Mouse (Mus musculus) erythroblast, embryonic 14.5 days (primary cell): Measurements from ENCODE around the gene Hdgfl2.

ENCODE experiments used
- GATA1 ChIP-seq: IDR thresholded peaks from 2 replicates; pipeline ENCODE4 v1.6.1; 2012; ENCODE audit warnings: low read length, inconsistent platforms, mixed read lengths
- TAL1 ChIP-seq: IDR thresholded peaks from 3 replicates; pipeline ENCODE4 v1.6.1; 2012; ENCODE audit warnings: low read length, inconsistent platforms, mixed read lengths

DNA sequence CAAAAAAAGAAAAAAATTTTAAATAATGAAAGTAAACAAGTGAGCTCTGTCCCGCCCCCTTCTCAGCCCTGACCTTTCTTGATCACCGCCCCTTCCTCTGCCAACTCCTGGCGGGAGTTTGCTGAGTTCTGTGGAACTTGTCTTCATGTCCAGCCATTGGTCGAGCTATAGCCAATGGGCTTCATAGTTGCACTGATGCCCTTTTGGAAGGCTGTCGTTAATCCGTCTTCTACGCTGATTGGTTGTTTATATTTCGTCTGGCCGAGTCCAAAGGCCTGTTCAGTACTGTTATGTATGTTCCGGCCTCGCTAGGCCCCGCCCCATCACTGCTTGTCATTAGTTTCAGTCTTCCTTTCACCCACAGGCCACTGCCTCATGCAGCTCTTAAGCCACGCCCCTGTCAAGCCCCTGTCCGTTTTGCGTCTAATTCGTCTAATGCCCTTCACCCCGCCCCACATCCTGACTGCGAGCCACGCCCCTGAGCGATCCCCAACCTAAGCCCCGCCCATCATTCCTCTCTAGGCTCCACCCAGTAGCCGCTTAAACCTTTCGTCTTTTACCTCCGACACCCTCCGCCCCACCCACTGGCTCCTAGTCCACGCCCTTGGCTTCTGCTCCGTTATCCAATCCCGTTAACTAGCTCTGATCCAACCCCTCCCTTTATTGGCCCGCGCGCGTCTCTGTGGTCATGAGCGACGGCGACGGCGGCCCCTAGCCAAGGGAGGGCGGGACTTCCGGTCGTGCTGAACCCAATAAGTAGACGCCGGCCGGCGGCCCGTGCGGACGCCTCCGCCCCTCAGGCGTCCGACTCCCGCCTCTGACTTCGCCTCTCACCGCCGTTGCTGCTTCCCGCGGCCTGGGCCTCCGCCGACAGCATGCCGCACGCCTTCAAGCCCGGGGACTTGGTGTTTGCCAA, at the start of gene Hdgfl2:
- TF ChIP-seq GATA1 (no peak), TAL1 (no peak)
